Mouse (Mus musculus): Measurements from ENCODE around the gene Plekha7.
A peak's percentile ranks its signal among the peaks of the same experiment; 100 is the strongest.

The Plekha7 gene

DNA sequence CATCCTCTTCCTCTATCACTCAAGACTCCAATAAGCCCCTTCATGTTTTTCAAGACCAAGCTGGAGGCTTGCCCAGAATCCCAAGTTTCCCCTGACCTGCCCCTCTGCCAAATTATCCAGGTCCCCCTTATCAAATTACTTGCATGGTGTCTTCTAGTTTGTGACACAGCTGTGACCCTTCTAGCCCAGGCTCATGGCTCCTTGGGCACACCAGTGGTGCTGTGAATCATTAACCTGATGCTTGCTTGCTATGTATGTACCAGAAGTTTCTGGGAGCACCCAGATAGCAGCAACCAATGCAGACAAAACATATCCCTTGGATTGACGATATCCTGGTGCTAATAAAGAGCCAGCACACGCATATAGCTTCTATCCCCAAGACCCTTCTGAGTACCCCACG is 19.2 kb downstream of the Plekha7 start:
- DNase-seq (ENCODE audit: low spot score) = no peak

DNA sequence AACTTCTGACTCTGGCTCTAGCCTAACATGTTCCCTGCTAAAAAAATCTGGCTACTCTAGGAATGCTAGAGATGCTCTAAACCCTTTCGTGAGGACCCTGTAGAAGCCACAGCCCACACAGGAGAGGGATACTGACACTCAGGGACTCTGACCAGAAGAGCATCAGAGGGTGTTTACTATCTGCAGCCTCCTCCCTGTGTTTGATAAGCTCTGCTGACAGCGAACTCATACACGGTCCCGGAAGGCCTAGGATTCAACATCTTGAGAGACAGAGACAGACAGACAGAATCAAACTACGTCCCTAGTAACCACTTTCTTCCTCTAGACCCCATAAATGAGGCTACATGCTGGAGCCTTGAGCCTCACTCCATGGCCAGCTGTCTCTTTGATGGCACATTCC is 20.2 kb downstream of the Plekha7 start:
- no peak for DNase-seq (ENCODE audit: low spot score)

DNA sequence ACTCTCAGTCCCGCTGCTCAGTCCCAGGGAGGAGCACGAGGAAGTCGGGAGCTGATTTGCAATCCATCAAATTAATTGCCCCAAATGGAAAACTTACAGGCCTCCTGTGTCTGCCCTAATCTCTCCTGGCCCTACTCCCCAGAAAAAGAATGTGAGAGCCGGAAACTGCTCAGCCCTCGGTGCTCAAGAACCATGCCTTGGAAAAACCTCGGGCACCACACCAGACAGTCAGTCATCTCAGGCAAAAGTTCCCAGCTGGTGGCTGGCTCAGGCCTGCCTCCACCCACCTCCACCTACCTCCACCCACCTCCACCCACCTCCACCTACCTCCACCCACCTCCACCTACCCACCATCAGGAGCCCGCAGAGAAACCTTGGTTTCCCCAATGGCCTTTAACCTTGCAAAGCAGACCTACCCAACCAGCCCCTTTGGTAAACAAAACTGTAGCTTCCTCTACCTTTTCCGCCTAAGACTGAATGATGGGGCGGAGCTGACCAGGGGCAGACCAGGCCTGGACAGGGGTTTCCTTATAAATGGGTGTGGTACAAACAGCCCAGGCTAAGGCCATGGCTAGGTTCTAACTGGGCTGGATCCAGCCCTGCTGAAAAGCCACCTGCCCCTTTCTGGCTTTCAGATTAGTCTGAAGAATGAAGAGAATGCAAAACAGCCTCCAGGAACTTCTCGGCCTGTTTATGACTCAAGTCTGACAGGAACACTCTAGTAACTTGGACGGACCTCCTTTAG is 21.4 kb downstream of the Plekha7 start:
- DNase-seq (ENCODE audit: low spot score) = no peak

DNA sequence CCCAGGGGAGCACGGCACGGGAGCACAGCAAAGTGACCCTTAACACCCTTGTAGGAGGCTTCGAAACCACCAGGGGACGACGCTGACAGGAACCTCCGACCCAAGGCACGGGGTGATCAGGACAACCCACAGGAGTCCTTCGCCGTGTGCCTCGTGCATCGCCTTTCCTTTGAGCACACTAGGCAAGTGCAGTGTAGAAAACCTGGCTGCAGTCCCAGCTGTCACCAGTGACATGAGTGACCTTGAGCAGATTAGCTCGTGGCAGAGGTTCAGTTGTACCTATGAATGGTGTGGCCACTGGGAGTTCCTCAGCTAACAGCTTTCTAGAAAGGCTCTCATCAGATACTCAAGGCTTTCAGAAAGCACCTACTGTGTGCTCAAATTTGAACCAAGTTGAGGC is 22.0 kb downstream of the Plekha7 start:
- no peak for DNase-seq (ENCODE audit: low spot score)

DNA sequence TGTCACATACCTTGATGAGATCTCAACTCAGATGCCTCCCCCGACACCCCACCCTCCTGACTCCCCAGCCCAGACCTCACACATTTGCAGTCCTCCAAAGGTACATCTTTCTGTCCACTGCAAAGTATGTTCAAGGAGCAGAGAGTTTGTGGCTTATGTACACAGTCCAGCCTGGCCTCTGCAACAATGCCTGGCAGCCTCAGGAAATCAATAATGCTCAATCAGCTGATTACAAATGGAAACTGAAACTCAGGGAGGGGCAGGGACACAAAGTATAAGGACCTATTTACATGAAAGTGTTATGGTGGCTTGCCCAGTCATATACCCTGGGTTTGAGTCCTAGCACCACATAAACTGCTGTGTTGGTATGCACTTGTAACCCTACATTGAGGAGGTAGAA is 23.0 kb downstream of the Plekha7 start:
- no peak for DNase-seq (ENCODE audit: low spot score)

DNA sequence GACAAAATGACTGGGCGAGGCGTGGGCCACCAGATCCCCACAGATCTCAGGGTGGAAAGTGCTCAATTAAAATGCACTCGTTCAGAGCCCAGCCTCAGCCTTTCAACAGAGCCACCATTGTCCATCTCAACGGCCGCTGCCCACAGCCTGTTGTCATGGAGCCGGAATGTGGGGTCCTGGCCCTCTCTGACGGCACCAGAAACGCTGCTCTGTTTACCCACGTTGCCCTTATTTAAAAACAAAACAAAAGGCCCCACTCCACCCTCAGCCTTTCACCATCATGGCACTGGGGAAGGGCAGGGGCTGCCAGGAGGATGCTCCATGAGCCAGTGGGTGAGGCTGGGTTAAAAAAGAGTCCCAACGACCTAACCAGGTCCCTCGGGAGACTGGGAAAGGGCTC is 25.4 kb downstream of the Plekha7 start:
- no peak for DNase-seq (ENCODE audit: low spot score)

DNA sequence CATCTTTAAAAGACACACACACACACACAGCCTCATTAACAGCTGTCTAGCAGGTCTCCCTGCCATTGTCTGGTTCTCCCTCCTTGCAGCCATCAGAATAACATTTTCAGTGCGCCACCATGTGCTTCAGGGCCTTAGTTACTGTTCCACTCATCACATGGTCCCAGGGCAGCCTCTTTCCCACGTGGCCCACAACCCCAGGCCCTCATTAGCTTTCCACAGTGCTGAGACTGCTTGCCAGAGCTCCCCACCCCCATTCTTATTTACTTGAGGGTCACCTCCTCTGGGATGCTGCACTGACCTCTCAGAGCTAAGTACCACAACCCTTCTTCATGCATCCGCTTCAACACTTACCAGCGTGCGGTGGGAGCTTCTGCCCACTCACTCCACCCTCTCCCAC is 28.1 kb downstream of the Plekha7 start:
- no peak for DNase-seq (ENCODE audit: low spot score)

DNA sequence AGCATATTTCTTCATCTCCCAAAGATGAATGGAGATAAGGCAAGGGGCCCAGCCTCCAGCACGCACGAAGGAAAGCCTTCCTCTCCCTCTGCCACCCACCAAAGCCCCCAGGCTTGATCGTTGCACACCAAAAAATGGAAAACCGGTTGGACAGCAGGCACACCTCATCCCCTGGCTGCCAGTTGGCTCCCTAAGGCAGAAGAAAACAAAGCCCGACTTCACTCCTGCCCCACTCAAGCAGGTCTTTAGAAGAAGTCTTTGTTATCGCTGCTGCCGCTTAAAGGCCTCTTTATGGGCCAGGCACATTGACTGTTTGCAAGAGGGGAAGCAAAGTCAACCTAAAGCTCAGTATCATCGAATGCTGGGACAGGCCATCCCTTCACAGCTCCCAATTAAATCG is 29.9 kb downstream of the Plekha7 start:
- no peak for DNase-seq (ENCODE audit: low spot score)

DNA sequence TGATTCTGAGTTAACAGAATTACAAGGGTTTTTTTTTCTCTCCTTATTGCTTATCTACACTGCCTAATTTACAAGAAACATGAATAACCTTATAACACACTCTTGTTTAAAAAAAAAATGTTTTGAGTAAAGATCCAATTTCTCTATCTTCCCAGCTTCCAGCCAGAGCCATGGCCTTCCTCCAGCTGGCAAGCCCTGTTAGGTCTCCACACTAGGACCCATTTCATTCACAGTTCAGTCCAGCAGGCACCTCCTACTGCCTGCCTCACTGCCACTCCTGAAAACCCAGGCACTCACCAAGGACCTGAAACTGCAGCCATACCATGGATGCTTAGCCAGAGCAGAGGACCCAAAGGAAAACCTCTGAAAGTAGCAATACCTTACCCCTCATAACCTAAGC is 31.9 kb downstream of the Plekha7 start:
- no peak for DNase-seq (ENCODE audit: low spot score)

DNA sequence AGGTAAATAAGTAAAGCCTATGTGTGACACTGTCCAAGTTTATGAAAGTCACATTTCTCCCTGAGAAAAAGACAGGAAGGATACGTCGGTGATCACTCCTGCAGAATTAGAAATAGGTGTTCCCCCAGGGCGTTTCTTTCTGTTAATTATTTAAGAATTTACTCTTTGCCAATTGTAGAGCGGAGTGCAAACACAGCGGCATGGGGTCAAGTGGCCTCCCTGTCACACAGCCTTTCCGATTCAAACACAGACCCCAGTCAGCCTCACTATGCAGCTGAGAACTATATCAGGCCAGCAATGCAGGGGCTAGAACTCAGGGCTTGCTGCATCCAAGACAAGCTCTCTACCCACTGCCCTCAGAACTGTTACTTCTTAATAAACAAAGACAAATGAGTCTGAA is 35.1 kb downstream of the Plekha7 start:
- no peak for DNase-seq (ENCODE audit: low spot score)

DNA sequence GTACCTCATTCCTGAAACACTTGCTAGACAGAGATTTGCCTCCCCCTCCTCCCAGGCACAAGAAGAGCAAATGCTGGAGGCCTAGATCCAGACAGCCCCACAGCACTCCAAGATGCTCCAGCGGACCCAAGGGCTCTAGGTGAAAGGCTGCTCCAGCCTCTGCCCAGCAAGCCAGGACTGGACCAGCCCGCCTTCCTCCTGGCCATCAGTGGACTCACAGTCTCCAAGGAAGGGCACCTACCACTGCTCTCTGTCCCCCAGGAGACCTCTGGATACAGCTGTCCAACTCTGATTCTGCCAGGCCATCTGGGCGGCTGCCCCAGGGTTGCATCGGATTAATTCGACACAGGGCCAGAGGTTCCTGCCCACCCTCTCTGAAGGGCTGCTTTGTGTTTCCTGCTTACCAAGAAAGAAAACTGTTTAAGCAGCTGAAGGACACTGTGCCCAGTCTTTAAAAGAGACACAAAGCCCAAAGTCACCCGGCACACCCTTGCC is 38.6 kb downstream of the Plekha7 start:
- DNase-seq (ENCODE audit: low spot score) = no peak

DNA sequence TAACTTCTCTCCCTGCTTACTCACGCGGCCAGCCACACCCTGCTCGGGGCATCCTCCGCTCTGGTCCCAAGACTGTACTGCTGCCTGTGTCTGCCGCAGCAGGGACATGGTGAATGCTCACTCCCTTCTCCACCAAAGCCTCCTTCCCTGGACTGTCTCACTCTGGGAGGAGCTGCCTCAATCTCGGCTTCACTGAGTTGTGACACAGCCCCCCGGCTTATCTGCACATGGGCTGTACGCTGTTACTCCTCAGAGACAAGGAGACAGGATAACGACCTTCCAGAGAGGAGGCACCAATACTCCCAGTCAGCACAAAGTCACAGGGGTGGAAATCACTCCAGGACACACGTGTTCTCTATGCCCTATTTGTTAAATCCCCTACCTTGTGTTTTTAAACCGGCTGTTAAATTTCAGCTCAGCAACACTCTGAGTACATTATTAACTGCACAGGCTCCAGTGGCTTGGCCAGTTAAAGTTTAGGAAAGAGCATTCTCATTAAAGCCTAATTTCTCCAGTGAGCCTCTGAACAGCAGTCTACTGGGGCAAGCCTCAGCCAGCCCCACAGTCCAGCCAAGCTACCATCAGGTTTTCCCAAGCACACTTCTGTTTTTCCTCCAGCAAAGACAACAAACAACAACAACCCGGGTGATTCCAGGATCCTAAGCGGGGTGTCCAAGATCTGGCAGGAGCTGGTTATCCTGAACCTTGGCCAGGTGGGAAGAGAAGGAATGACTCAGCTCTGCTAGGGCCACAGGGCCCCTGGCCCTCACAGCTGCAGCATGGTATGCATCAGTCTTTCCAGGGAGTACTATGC is 39.9 kb downstream of the Plekha7 start:
- peak; percentile 41 for DNase-seq (ENCODE audit: low spot score)

DNA sequence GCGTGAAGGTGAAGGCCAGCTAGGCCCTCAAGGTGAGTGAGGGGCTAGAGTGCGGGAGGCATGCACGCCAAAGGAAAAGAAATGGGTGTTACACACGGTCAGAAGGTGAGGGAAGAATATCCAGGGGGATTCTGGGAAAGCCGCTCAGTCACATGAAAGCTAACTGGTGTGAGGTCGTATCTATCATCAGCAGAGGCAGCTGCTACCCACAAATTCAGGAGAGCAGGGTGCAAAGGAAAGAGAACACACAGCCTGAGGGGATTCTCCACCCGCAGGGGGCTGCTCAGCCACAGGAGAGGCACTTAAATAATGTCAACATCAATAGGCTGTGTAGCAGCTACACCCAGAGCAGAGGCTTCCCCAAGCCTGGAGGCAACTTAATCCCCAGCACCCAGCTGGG is 44.9 kb downstream of the Plekha7 start:
- DNase-seq (ENCODE audit: low spot score) = no peak

DNA sequence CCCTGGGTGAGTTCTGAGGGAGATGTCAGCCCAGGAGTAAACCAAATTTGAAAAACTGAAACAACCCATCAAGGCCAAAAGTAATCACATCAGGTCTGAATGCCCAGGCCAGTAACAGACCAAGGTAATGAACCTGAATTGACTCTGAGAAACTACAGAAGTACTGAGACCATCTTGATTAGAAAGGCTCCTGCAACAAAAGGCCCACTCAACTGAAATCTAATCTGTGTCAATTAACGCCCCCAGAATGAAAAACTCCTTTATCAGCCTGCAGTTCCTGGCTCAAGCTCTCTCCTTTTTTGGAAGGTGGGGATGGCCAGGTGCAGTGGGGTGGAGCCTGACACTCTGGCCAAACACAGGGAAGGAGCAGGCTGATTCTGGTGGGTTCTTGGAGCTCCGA is 45.7 kb downstream of the Plekha7 start:
- no peak for DNase-seq (ENCODE audit: low spot score)

DNA sequence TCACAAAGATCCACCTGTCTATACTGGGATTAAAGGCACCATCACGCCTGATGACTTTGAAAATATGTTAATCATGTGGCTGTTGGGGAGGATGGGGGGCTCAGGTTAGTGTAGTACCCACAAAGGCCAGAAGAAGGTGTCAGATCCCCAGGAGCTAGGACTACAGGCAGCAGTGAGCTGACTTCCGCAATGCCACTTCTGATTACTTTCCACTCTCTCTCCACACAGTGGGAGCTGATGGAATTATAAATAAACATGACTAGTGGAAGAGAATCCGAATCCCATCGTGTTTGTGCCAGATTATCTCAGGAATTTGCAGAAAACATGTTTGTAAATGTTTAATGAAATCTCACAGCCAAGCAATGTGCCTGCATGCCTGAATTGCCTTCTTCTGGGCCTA is 46.1 kb downstream of the Plekha7 start:
- no peak for DNase-seq (ENCODE audit: low spot score)

DNA sequence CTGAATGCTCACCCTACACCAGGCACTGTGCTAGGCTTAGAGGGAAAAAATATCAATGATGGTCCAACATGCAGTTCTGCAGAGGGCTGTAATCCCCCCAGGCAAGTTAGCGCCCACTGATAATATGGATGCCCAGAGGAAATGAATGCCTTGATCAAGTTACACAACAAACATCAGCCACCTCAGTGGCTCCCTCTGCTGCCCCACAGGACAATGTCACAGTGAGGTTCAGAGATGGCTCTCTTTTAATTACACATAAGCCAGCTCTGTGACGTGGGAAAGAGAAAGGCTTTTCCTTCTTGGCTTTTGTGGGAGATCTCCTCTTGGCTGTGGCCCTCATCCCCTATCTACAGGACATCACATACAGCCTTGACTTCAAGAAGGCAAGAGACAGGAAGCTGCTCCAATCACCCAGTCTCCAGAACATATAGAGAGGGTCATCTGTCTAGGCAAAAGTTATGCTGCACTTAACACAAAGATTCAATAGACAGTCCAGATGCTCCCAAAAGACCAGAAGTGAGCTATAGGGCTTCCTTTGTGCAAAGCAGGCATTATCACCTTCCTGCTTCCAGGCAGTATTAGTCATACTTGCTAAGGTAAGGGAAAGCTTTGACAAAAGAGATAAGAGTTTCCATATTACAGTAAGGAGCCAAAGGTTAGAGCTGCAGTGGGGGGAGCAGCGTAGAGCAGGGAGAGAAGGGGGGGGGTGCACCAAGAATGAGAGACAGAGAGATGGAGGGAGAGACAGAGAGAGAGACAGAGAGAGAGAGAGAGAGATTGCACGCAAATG is 47.2 kb downstream of the Plekha7 start:
- no peak for DNase-seq (ENCODE audit: low spot score)

DNA sequence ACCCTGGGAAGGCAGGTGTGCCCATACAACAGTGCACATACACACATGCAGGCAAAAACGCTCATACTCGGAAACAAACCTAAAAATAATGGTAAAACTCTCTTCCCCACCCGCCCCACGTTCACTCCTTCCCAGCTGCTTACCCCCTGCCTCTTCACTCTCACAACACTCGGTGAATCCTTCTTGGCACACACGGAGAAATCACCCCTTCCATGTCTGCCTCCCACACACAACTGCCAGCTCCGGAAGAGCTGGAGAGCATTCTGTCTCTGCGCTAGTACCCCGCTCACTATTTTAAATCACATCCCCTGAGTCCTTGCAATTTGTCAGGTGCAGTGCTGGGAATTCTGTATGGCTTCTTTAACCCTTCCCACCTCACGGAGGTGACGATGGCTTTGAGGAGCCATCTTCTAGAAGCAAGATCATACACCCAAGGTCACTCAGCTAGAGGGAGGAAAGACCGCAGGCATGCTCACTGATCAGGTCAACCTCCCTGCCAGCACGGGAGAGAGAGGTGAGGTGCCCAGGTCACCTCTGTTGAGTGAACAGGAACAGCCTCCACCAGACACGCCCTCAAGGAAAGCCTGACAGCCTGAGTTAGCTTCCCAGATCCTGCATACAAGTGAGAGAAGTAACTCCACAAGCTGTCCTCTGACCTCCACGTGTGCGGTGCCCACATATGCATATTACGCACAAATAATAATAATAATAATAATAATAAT is 49.6 kb downstream of the Plekha7 start:
- no peak for DNase-seq (ENCODE audit: low spot score)

DNA sequence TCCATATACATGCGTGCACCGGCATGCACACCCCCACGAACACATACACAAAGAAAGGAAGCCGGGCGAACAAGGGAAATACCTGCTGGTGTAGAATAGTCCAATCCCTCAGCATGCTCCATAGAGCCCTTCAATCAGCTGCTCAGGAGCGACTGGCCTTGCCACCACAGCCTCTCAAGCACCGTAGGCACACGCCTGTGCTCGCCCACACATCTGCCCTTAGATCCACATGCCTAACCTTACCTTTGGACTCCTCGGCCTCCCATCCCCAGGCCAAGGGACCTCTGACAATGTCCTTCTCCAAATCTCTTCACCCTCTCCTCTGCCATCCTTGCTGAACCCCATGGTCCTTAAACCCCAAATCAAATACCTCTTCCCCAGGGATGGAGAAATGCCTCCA is 50.2 kb downstream of the Plekha7 start:
- no peak for DNase-seq (ENCODE audit: low spot score)

DNA sequence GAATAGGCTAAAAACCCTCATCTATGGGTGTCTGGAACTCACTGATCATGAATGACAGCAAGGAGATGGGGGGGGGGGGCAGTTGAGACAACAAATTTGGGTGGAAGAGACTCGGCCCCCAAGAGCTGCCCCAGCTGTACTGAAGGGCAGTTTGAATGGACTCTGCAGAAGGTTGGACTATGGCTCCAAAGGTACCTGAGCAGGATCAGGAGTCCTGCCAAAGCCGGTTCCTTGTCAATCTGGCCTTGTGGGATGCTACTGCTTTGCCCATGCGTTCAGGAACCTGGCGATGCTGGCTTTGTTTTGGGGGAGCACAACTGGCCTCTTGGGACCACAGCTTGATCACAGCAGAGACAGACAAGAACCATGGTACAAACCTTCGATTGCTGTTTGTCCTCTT is 52.5 kb downstream of the Plekha7 start:
- DNase-seq (ENCODE audit: low spot score) = no peak

DNA sequence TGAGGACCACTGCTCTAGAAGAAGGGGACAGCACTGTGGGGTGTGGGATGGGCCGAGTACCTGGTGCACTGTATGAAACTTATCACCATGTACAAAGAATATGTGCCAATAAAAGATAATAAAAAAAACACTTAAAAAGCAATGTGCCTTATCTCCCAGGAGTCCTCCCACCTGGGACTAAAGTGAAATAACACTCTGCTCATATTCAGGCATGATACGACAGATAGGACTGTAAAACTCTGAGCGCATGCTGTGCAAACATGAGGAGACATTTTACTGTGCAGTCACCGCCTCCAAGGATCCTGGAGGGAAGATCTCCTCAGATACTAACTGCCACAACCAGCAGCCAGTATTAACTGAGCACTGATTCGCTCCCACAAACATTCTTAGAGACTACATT is 53.5 kb downstream of the Plekha7 start:
- no peak for DNase-seq (ENCODE audit: low spot score)

DNA sequence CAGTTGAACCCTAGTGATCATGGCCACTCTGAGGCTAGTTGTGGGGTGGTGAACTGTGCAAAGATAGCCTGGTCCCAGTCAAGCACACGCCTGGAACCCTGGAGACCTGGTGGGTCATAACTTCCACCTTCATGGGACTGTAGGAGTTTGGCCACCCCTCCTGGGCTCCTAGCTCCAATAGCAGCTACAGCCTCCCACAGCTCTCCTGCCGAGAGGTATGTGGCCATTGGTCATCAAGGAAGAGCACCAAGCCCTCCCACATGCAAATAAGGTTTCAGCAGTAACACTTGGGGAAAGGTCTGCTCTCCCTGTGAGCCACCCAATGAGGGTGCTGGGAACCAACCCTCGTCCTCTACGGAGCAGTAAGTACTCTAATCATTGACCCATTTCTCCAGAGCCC is 55.7 kb downstream of the Plekha7 start:
- DNase-seq (ENCODE audit: low spot score) = no peak

DNA sequence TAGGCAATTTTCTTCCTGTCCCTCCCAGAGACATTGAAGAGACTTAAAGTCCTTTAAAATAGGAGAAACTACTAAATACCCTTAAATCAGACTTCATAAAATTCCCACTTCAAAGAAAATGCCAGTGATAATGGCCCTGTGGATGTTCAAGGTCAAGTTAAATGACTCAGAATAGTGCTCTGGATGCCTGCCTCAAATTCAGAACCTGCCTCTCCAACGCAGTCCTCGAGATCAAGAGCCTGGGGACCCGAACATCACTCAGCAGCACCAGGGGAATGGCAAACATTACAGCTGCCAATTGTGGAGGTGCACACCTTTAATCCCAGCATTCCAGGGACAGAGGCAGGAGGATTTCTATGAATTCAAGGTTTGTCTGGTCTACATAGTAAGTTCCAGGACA is 56.7 kb downstream of the Plekha7 start:
- DNase-seq (ENCODE audit: low spot score) = no peak

Measured in testis, postnatal 14 days (tissue).